Mouse (Mus musculus): ENCODE results near the gene Lnpep. TPM values are rescaled to one million over a fixed set of nuclear protein-coding genes. Genes with fewer than 3 reads are reported as not detected.
"Not testable (repeated sequence)": the region's sequence is repeated elsewhere in the genome, so short reads cannot be mapped to it uniquely, and the experiment has no call there.

Lnpep gene
- total RNA-seq, 2 experiments from 2014 or later: 46.3 to 51.6 TPM

- no peak for ATAC-seq (replicated peaks; ENCODE audit: poor library complexity, severe bottlenecking)
Observed at GRCm38 (mm10) chr17:17499278-17499677, 125.6 kb downstream of the Lnpep start.

GRCm38 (mm10) chr17:17498848-17499247 lies 126.0 kb downstream of the Lnpep start:
- ATAC-seq (replicated peaks; ENCODE audit: poor library complexity, severe bottlenecking): no peak

- no peak for ATAC-seq (replicated peaks; ENCODE audit: poor library complexity, severe bottlenecking)
Observed at GRCm38 (mm10) chr17:17496730-17497129, 128.1 kb downstream of the Lnpep start.

- ATAC-seq (replicated peaks; ENCODE audit: poor library complexity, severe bottlenecking): not testable (repeated sequence)
Observed at GRCm38 (mm10) chr17:17496234-17496633, 128.6 kb downstream of the Lnpep start.

- ATAC-seq (replicated peaks; ENCODE audit: poor library complexity, severe bottlenecking): no peak
Observed at GRCm38 (mm10) chr17:17492116-17492515, 132.7 kb downstream of the Lnpep start.

GRCm38 (mm10) chr17:17491622-17492001 lies 133.2 kb downstream of the Lnpep start:
- no peak for ATAC-seq (replicated peaks; ENCODE audit: poor library complexity, severe bottlenecking)

- no peak for ATAC-seq (replicated peaks; ENCODE audit: poor library complexity, severe bottlenecking)
Observed at GRCm38 (mm10) chr17:17490820-17491621, 133.8 kb downstream of the Lnpep start.

GRCm38 (mm10) chr17:17485789-17486188 lies 139.1 kb downstream of the Lnpep start:
- ATAC-seq (replicated peaks; ENCODE audit: poor library complexity, severe bottlenecking): no peak

Other genes with a start within 250 kb of the Lnpep start
- not detected in 2 replicates for gene Lix1, start 222.4 kb downstream of the Lnpep start, total RNA-seq (2014; fragmentation: Nextera tagmentation)
- gene Lix1, start 222.4 kb downstream of the Lnpep start, total RNA-seq (2017): not detected in 2 replicates
- not detected in 2 replicates for gene Vmn2r90, start 78.7 kb upstream of the Lnpep start, total RNA-seq (2014; fragmentation: Nextera tagmentation)
- 0.31 TPM in 1 of 2 replicates, not detected in the other for gene Vmn2r90, start 78.7 kb upstream of the Lnpep start, total RNA-seq (2017)
- 1.6 and 3.2 TPM in 2 replicates for gene Spaca6, start 202.1 kb upstream of the Lnpep start, total RNA-seq (2014; fragmentation: Nextera tagmentation)
- gene Spaca6, start 202.1 kb upstream of the Lnpep start, total RNA-seq (2017): not detected in 2 replicates
- gene Has1, start 230.2 kb upstream of the Lnpep start, total RNA-seq (2014; fragmentation: Nextera tagmentation): not detected in 2 replicates
- not detected in 2 replicates for gene Has1, start 230.2 kb upstream of the Lnpep start, total RNA-seq (2017)